Comparison of ENCODE assay signal across 17 mouse cellular contexts in the genomic region with DNA sequence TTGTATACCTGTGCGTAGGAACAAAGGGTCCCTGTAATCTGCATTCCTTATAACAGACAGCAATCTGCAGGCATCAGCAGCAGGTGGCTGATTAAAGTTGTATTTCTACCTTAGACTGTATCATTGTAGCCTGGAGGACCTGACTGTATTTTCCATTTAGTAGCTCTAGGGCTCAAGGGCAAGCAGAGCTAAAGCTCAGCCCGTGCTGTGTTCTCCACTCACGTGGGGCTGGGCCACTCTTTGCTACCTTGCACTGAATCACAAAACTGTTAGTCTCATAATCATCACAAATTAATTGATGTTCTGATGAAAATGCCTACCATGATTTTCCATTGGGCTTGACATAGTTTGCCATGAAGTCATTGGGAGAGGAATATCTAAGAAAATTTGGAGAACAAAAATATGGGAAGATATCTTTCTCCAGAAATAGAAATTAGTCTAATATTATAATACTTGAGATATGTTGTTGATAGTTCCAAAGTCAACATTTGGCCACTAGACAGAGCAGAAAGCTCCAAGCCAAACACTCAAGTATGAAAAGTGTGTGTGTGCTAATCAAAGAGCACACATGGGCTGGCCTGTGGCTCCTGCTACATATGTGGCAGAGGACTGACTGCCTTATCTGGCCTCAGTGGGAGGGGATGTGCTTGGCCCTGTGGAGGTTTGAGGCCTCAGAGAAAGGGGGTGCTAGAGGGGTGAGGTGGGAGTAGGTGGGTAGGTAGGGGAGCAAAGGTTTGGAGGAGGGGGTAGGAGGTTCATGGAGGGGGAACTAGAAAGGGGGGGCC. TPM values are rescaled to one million over a fixed set of nuclear protein-coding genes. Genes with fewer than 3 reads are reported as not detected.
DNase-seq lines count a peak whose midpoint lies in the region; ATAC-seq and TF ChIP-seq lines count a peak whose summit lies in the region.
"Had no signal": no experiment of that assay in that cellular context is flagged by ENCODE, and none has a peak within 500 bp of the region (broad histone marks: within the 10 kb centered on the region; RNA-seq: fewer than 3 reads in every experiment).

No protein-coding gene starts in this region.

- H3K4me3 ChIP-seq in lung, adult 2 months (replicated peaks; ENCODE audit: extremely low read depth, low read depth, low read length), result no peak overlapping the region
- no peak overlapping the region for H3K4me3 ChIP-seq in liver, embryonic 15.5 days (replicated peaks)
- H3K4me3 ChIP-seq: embryonic facial prominence, embryonic 12.5 days; heart, adult 2 months; hindbrain, embryonic 12.5 days; neural tube, embryonic 13.5 days had no signal

- H3K9me3 ChIP-seq in liver, embryonic 15.5 days (replicated peaks), result no peaks in the 10 kb centered on the region
- H3K9me3 ChIP-seq: embryonic facial prominence, embryonic 12.5 days; hindbrain, embryonic 12.5 days; neural tube, embryonic 13.5 days had no signal

- H3K4me1 ChIP-seq in lung, adult 2 months (ENCODE audit: control insufficient read depth, insufficient read depth, low read length), result peaks cover 3% of the 10 kb centered on the region
- H3K4me1 ChIP-seq in liver, embryonic 15.5 days (replicated peaks), result peaks cover 14% of the 10 kb centered on the region
- H3K4me1 ChIP-seq: embryonic facial prominence, embryonic 12.5 days had no signal

- H3K4me2 ChIP-seq in liver, embryonic 15.5 days, result no peak overlapping the region
- H3K4me2 ChIP-seq: embryonic facial prominence, embryonic 12.5 days; hindbrain, embryonic 12.5 days; neural tube, embryonic 13.5 days had no signal

- no peaks in the 10 kb centered on the region for H3K36me3 ChIP-seq in liver, embryonic 15.5 days (replicated peaks)
- H3K36me3 ChIP-seq: embryonic facial prominence, embryonic 12.5 days; hindbrain, embryonic 12.5 days; neural tube, embryonic 13.5 days had no signal

- TF ChIP-seq CTCF in lung, adult 2 months (IDR thresholded peaks at IDR 0.05; ENCODE audit: insufficient read depth, low read length), result no peak

- 0 out of 2 replicates have a peak overlapping the region, but pooled peaks have one; percentile 6 for H3K27ac ChIP-seq in liver, embryonic 15.5 days (replicated peaks)
- H3K27ac ChIP-seq: embryonic facial prominence, embryonic 12.5 days; heart, adult 2 months; hindbrain, embryonic 12.5 days; neural tube, embryonic 13.5 days had no signal

- no peaks in the 10 kb centered on the region for H3K27me3 ChIP-seq in liver, embryonic 15.5 days
- H3K27me3 ChIP-seq: embryonic facial prominence, embryonic 12.5 days; hindbrain, embryonic 12.5 days; neural tube, embryonic 13.5 days had no signal

- peak; percentile 30 to 61 for DNase-seq in lung, adult 18-20 months
- no peak for DNase-seq in lung, adult 2 months
- peak; percentile 62 for DNase-seq in lung, postnatal 25 days (ENCODE audit: low spot score)
- no peak for DNase-seq in urinary bladder, postnatal 25 days (ENCODE audit: low spot score)
- no peak for DNase-seq in left cerebral cortex, adult 8-10 months (ENCODE audit: low spot score in 2 of 2)
- no peak for DNase-seq in gastrocnemius, postnatal 10 days
- DNase-seq: cerebellum, adult 18-20 months; heart, adult 2 months; kidney, postnatal 10 days; layer of hippocampus, adult 9-11 months; thymus, postnatal 25 days had no signal

- TF ChIP-seq POLR2A in lung, adult 2 months (IDR thresholded peaks at IDR 0.05; ENCODE audit: borderline replicate concordance, extremely low read depth, low read depth, low read length), result no peak

- ATAC-seq in liver, embryonic 15.5 days (ENCODE audit: insufficient read depth), result peak; percentile 66
- no peak for ATAC-seq in monocyte, adult 5-6 weeks (replicated peaks; ENCODE audit: insufficient number of reproducible peaks, low FRiP score, low TSS enrichment, poor library complexity, severe bottlenecking)
- ATAC-seq: intestine, postnatal 0 days had no signal

- whole genome bisulfite sequencing in lung, adult 2 months, result 65% methylated on average over 3 of the region's 3 CpGs
- 71% methylated on average over 3 of the region's 3 CpGs for WGBS in liver, embryonic 15.5 days (ENCODE audit: insufficient replicate concordance)

- H3K9ac ChIP-seq in liver, embryonic 15.5 days, result no peak overlapping the region
- H3K9ac ChIP-seq: embryonic facial prominence, embryonic 12.5 days; hindbrain, embryonic 12.5 days; neural tube, embryonic 13.5 days had no signal

RNA-seq across cellular contexts. Expression of a gene that starts 53.6 kb away (rescaled TPM):
- polyA plus RNA-seq in lung, adult 2 months (2012; rRNA removed), result 14.7 and 22.4 TPM in 2 replicates
- polyA plus RNA-seq in liver, embryonic 15.5 days (2015; fragmentation: Nextera tagmentation; extraction: Ambion mirVana), result 8.6 and 9.1 TPM in 2 replicates
- 94.5 to 113 TPM (median 95.7 TPM) in 3 replicates for total RNA-seq in monocyte, adult 5-6 weeks (2017)
- 1 to 10 TPM; 1.5 to 3.0 (median 2.7) TPM for total RNA-seq in left cerebral cortex, adult 8-10 months (2022)
- total RNA-seq in gastrocnemius, postnatal 10 days (2021), result 10 to 100 TPM; 35.8 to 45.5 TPM

Comparison
In these comparisons a context has a peak if more than half of its experiments do, and no peak if none do; other contexts are left out.
1. DNase-seq: peak in lung, adult 18-20 months (2 of 2) and lung, postnatal 25 days (single experiment); none in lung, adult 2 months (single experiment), urinary bladder, postnatal 25 days (single experiment), left cerebral cortex, adult 8-10 months (0 of 2) and gastrocnemius, postnatal 10 days (single experiment).
2. RNA of a gene that starts 53.6 kb away (total RNA-seq): 94.5 to 113 TPM in monocyte, adult 5-6 weeks and 35.8 to 45.5 TPM in gastrocnemius, postnatal 10 days; 1.5 to 3.0 TPM in left cerebral cortex, adult 8-10 months; every median in the first group is over 4 times any median in the second.